Mouse (Mus musculus) lung, adult 2 months (tissue): Measurements from ENCODE around the gene Ptprk.

Source experiments
- CTCF ChIP-seq: fragments of 200-500 bp; IDR thresholded peaks from 2 replicates; pipeline ENCODE4 v1.5.1; 2011; ENCODE audit warnings: mild to moderate bottlenecking, low read length, control low read depth; ENCODE audit not compliant: insufficient read depth
- POLR2A ChIP-seq: fragments of 200-500 bp; IDR thresholded peaks from 2 replicates; pipeline ENCODE4 v1.6.1; 2011; ENCODE audit warnings: low read depth, mild to moderate bottlenecking, control low read depth, low read length, borderline replicate concordance; ENCODE audit errors: extremely low read depth

GRCm38 (mm10) chr10:28249047-28249446 lies 174.4 kb downstream of the Ptprk start:
- TF ChIP-seq POLR2A (no peak), CTCF (no peak)
